Mouse (Mus musculus) stomach, embryonic 14.5 days (tissue): Measurements from ENCODE around the gene Grin1. TPM values are rescaled to one million over a fixed set of nuclear protein-coding genes. Genes with fewer than 3 reads are reported as not detected.

Experiments used
- ATAC-seq: fragments of 200-750 bp; cut with Nextera tagmentation; 2 replicates; pipeline ENCODE4 v1.8.0; 2017; ENCODE audit warnings: low read depth, moderate TSS enrichment; ENCODE audit not compliant: insufficient number of reproducible peaks, insufficient read depth, low FRiP score
- H3K27ac ChIP-seq: fragments of 300-500 bp; sonication (generic); 2 replicates; pipeline ENCODE4 v1.5.1; 2014; ENCODE audit warnings: mild to moderate bottlenecking, low read length, moderate library complexity, mixed read lengths
- H3K27me3 ChIP-seq: fragments of 300-500 bp; sonication (generic); 2 replicates; pipeline ENCODE4 v1.6.1; 2014; ENCODE audit warnings: low read length, control low read depth, mixed read lengths; ENCODE audit not compliant: control insufficient read depth, insufficient read depth
- H3K36me3 ChIP-seq: fragments of 300-500 bp; sonication (generic); 2 replicates; pipeline ENCODE4 v1.6.1; 2014; ENCODE audit warnings: mild to moderate bottlenecking, control low read depth, low read length, moderate library complexity, mixed read lengths; ENCODE audit not compliant: control insufficient read depth, insufficient read depth
- H3K4me1 ChIP-seq: fragments of 300-500 bp; sonication (generic); 2 replicates; pipeline ENCODE4 v1.6.1; 2014; ENCODE audit warnings: low read length, control low read depth, mixed read lengths; ENCODE audit not compliant: control insufficient read depth, insufficient read depth
- H3K4me2 ChIP-seq: fragments of 300-500 bp; sonication (generic); replicated peaks from 2 replicates; pipeline ENCODE4 v1.6.1; 2014; ENCODE audit warnings: low read depth, low read length, control low read depth
- H3K4me3 ChIP-seq: fragments of 300-500 bp; sonication (generic); 2 replicates; pipeline ENCODE4 v1.5.1; 2014; ENCODE audit warnings: low read depth, low read length, control low read depth
- H3K9ac ChIP-seq: fragments of 300-500 bp; sonication (generic); replicated peaks from 2 replicates; pipeline ENCODE4 v1.6.1; 2014; ENCODE audit warnings: low read depth, mild to moderate bottlenecking, control low read depth, low read length, moderate library complexity, mixed read lengths
- H3K9me3 ChIP-seq: fragments of 300-500 bp; sonication (generic); 2 replicates; pipeline ENCODE4 v1.6.1; 2016; ENCODE audit warnings: low read depth, low read length, control low read depth; ENCODE audit not compliant: control insufficient read depth
- WGBS: fragments of 180-500 bp; shearing (Covaris S2); extraction: QIAGEN DNeasy Blood & Tissue Kit; methylation state at CpG from one replicate; pipeline ENCODE4 v1.1.7; 2014; 5-methylcytosine and 5-hydroxymethylcytosine counted together
- polyA plus RNA-seq: library from polyadenylated mRNA; unstranded; fragments of >200 nt; fragmentation: Nextera tagmentation; extraction: Ambion mirVana; gene quantifications from 2 replicates; pipeline ENCODE4 v1.2.1, GENCODE M21; 2014

Grin1 gene
- polyA plus RNA-seq, 1 experiment from 2014 or later = 1.8 TPM

- Histone ChIP-seq H3K9ac (no peak overlapping the region), H3K4me1 (peaks cover 15% of the 10 kb centered on the region), H3K27me3 (no peaks in the 10 kb centered on the region), H3K27ac (no peak overlapping the region), H3K4me2 (peak overlapping the region; percentile 45), H3K4me3 (peak overlapping the region; percentile 95), H3K9me3 (no peaks in the 10 kb centered on the region), H3K36me3 (peaks cover 22% of the 10 kb centered on the region)
- ATAC-seq = no peak
- 56% methylated on average over 9 of the region's 9 CpGs for WGBS
Measured at GRCm38 (mm10) chr2:25331470-25331869, 12.5 kb upstream of the Grin1 start.

GRCm38 (mm10) chr2:25328440-25328839 lies 9.5 kb upstream of the Grin1 start:
- no peak for ATAC-seq
- 37% methylated on average over 7 of the region's 7 CpGs for WGBS
- Histone ChIP-seq H3K4me1 (peaks cover 11% of the 10 kb centered on the region), H3K27me3 (no peaks in the 10 kb centered on the region), H3K9ac (no peak overlapping the region), H3K9me3 (no peaks in the 10 kb centered on the region), H3K36me3 (no peaks in the 10 kb centered on the region), H3K27ac (no peak overlapping the region), H3K4me3 (no peak overlapping the region), H3K4me2 (no peak overlapping the region)

- H3K36me3 ChIP-seq = no peaks in the 10 kb centered on the region
- H3K27me3 ChIP-seq = no peaks in the 10 kb centered on the region
- no peak overlapping the region for H3K4me2 ChIP-seq
- H3K9ac ChIP-seq = no peak overlapping the region
- no peak for ATAC-seq
- H3K4me1 ChIP-seq = no peaks in the 10 kb centered on the region; the same call in 1 of the 2 replicates
- no peaks in the 10 kb centered on the region for H3K9me3 ChIP-seq
- 71% methylated on average over 2 of the region's 2 CpGs for WGBS
- no peak overlapping the region for H3K27ac ChIP-seq
- H3K4me3 ChIP-seq = no peak overlapping the region
Measured at GRCm38 (mm10) chr2:25326036-25326435, 7.0 kb upstream of the Grin1 start.

GRCm38 (mm10) chr2:25320084-25320483 lies 1.1 kb upstream of the Grin1 start:
- H3K4me3 ChIP-seq = no peak overlapping the region
- peaks cover 29% of the 10 kb centered on the region for H3K27me3 ChIP-seq
- WGBS = 33% methylated on average over 2 of the region's 2 CpGs
- no peak overlapping the region for H3K9ac ChIP-seq
- no peaks in the 10 kb centered on the region for H3K9me3 ChIP-seq
- ATAC-seq = no peak
- H3K27ac ChIP-seq = no peak overlapping the region
- H3K4me2 ChIP-seq = no peak overlapping the region
- H3K36me3 ChIP-seq = no peaks in the 10 kb centered on the region
- H3K4me1 ChIP-seq = 0 out of 2 replicates have a peak, but pooled peaks cover 4% of the 10 kb centered on the region

GRCm38 (mm10) chr2:25318119-25318966 lies 644 bp downstream of the Grin1 start:
- Histone ChIP-seq H3K27me3 (peaks cover 35% of the 10 kb centered on the region), H3K36me3 (no peaks in the 10 kb centered on the region), H3K27ac (no peak overlapping the region), H3K9me3 (no peaks in the 10 kb centered on the region), H3K9ac (no peak overlapping the region), H3K4me1 (0 out of 2 replicates have a peak, but pooled peaks cover 4% of the 10 kb centered on the region), H3K4me3 (peak overlapping the region; percentile 22), H3K4me2 (peak overlapping the region; percentile 44)
- WGBS = 6% methylated on average over 31 of the region's 31 CpGs
- no peak for ATAC-seq

GRCm38 (mm10) chr2:25311491-25311891 lies 7.5 kb downstream of the Grin1 start:
- H3K9ac ChIP-seq = no peak overlapping the region
- H3K4me3 ChIP-seq = no peak overlapping the region
- H3K4me2 ChIP-seq = no peak overlapping the region; the same call in 1 of the 2 replicates
- no peaks in the 10 kb centered on the region for H3K36me3 ChIP-seq
- H3K27ac ChIP-seq = no peak overlapping the region
- peaks cover 46% of the 10 kb centered on the region for H3K27me3 ChIP-seq
- H3K4me1 ChIP-seq = no peaks in the 10 kb centered on the region
- no peak for ATAC-seq
- 5% methylated on average over 11 of the region's 11 CpGs for WGBS
- H3K9me3 ChIP-seq = no peaks in the 10 kb centered on the region

- no peak overlapping the region for H3K9ac ChIP-seq
- 2% methylated on average over 22 of the region's 22 CpGs for WGBS
- no peak for ATAC-seq
- no peak overlapping the region; the same call in 1 of the 2 replicates for H3K4me2 ChIP-seq
- H3K9me3 ChIP-seq = no peaks in the 10 kb centered on the region
- no peak overlapping the region for H3K4me3 ChIP-seq
- H3K36me3 ChIP-seq = no peaks in the 10 kb centered on the region
- H3K27me3 ChIP-seq = peaks cover 49% of the 10 kb centered on the region
- H3K4me1 ChIP-seq = no peaks in the 10 kb centered on the region
- H3K27ac ChIP-seq = no peak overlapping the region
Measured at GRCm38 (mm10) chr2:25310969-25311368, 8.0 kb downstream of the Grin1 start.

- no peak overlapping the region for H3K9ac ChIP-seq
- H3K4me2 ChIP-seq = no peak overlapping the region
- H3K9me3 ChIP-seq = no peaks in the 10 kb centered on the region
- H3K4me3 ChIP-seq = no peak overlapping the region
- no peaks in the 10 kb centered on the region for H3K4me1 ChIP-seq
- 46% methylated on average over 10 of the region's 10 CpGs for WGBS
- no peaks in the 10 kb centered on the region for H3K36me3 ChIP-seq
- no peak for ATAC-seq
- no peak overlapping the region for H3K27ac ChIP-seq
- H3K27me3 ChIP-seq = peaks cover 54% of the 10 kb centered on the region
Measured at GRCm38 (mm10) chr2:25310180-25310579, 8.8 kb downstream of the Grin1 start.
